ENCODE assay signal across 10 mouse cellular contexts in genomic region chr9:106739056-106739455, GRCm38 (mm10).
"Had no signal": no experiment of that assay in that cellular context is flagged by ENCODE, and none has a peak within 500 bp of the region (broad histone marks: within the 10 kb centered on the region; RNA-seq: fewer than 3 reads in every experiment).

No protein-coding gene starts in this region.

- DNase-seq: kidney, postnatal 10 days; kidney, postnatal 36 days; layer of hippocampus, postnatal 36 days; lung, adult 2 months; lung, postnatal 14 days; lung, postnatal 4 days; midbrain, embryonic 14.5 days; right cerebral cortex, postnatal 25 days; spleen, adult 18-20 months; thymus, postnatal 25 days had no signal
